Mouse (Mus musculus) olfactory bulb, adult 2 months (tissue): ENCODE measurements around the gene Olfr1215. TPM values are rescaled to one million over a fixed set of nuclear protein-coding genes. Genes with fewer than 3 reads are reported as not detected.
"Not testable (repeated sequence)": the region's sequence is repeated elsewhere in the genome, so short reads cannot be mapped to it uniquely, and the experiment has no call there.

Experiments
- H3K27ac ChIP-seq: fragments of 200-500 bp; 2 replicates; pipeline ENCODE4 v1.5.1; 2012; ENCODE audit warnings: low read depth, low read length; ENCODE audit not compliant: insufficient read depth
- H3K4me1 ChIP-seq: fragments of 200-500 bp; 2 replicates; pipeline ENCODE4 v1.6.1; 2012; ENCODE audit warnings: low read length; ENCODE audit not compliant: control insufficient read depth, insufficient read depth
- H3K4me3 ChIP-seq: fragments of 200-500 bp; 2 replicates; pipeline ENCODE4 v1.5.1; 2012; ENCODE audit warnings: mild to moderate bottlenecking, low read depth, low read length, moderate library complexity; ENCODE audit not compliant: insufficient read depth
- CTCF ChIP-seq: fragments of 200-500 bp; IDR thresholded peaks from 2 replicates; pipeline ENCODE4 v1.5.1; 2012; ENCODE audit warnings: low read depth, mild to moderate bottlenecking, low read length, moderate library complexity; ENCODE audit not compliant: insufficient read depth
- POLR2A ChIP-seq: fragments of 200-500 bp; IDR thresholded peaks from 2 replicates; pipeline ENCODE4 v1.6.1; 2012; ENCODE audit warnings: mild to moderate bottlenecking, low read depth, low read length, moderate library complexity; ENCODE audit not compliant: insufficient read depth
- WGBS: fragments of 180-500 bp; shearing (Covaris S2); methylation state at CpG from one replicate; pipeline ENCODE4 v1.1.7; 2018; 5-methylcytosine and 5-hydroxymethylcytosine counted together
- polyA plus RNA-seq: library from polyadenylated mRNA; stranded (reverse); fragments of >200 nt; gene quantifications from 2 replicates; pipeline ENCODE4 v1.2.4, GENCODE M21; 2012; ENCODE audit warnings: low replicate concordance; ENCODE audit not compliant: missing spikeins, insufficient read depth, insufficient read length

The Olfr1215 gene
- polyA plus RNA-seq: not detected in 2 replicates

- no peak within 1 kb of the TSS for H3K27ac ChIP-seq
- TF ChIP-seq CTCF (no peak), POLR2A (no peak)
- H3K4me1 ChIP-seq: no peaks in the 10 kb centered on the region
- no peak within 1 kb of the TSS for H3K4me3 ChIP-seq
- WGBS: 61% methylated on average over 2 of the region's 2 CpGs
These were observed at the start of gene Olfr1215 for GRCm38 (mm10) chr2:89006873-89007272. TSS of gene Olfr1215 (minus strand) at chr2:89006973.

DNA sequence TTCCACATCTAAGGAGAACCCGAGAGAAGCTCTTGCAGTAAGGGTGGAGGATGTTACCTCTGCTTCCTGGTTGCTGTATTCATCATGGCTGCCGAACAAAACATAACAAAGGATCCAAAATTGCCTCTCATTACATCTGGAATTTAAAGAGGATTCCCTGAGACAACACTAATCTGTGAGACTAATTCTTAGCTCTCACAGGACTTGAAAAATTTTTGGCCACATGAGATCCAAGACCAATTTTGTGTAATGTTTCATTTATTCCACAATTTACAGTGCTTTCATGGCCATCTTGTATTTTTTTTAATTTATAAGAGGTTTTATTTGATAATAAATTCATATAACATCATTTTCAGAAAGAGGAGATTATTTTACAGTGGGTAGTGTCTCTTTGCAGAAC lies 25.2 kb upstream of the Olfr1215 start, which contains the start of gene Olfr1217:
Olfr1217 (minus strand) TSS at position 101 of the 400 bp plus-strand sequence.
- no peak for TF ChIP-seq POLR2A
- TF ChIP-seq CTCF: no peak
- H3K4me1 ChIP-seq: no peaks in the 10 kb centered on the region
- 61% methylated on average over 2 of the region's 2 CpGs for WGBS
- H3K4me3 ChIP-seq: no peak within 1 kb of the TSS
- no peak within 1 kb of the TSS for H3K27ac ChIP-seq

DNA sequence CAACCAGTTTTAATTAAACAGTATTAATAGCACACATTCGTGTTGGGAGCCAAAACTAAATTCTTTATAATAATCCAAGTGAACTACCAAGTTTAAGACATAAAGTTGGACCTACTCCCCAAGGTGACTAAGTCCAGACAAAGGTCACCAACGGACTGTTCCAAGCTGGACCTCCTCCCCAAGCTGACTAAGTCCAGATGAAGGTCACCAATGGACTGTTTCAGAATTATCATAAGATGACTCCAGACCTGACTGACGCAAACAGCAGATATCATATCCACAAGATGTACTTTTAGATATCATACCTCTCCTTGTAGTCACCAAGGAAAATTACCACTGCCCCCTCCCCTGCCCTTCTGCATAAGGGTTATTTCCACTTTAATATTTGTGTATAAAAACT lies 14.7 kb upstream of the Olfr1215 start:
- H3K4me3 ChIP-seq, H3K27ac ChIP-seq, H3K4me1 ChIP-seq: not testable (repeated sequence)
- WGBS: 75% methylated on average over 3 of the region's 3 CpGs

DNA sequence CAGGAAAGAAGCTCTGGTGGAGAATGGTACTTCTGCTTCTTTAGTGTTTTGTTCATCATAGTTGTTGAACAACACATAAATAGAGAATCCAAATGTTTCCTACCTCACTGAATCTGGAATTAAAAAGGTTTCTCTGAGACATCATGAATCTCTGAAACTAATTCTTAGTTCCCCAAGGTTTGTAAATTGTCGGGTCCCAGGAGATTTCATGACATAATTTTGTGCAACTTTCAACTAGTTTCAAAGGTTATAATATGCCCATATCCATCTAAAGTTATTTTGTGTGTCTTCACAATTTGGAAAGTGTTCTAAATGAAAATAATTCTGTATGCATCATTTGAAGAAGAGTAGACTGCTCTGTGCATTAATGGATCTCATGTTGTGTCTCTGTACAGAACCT lies 11.5 kb upstream of the Olfr1215 start, which contains the start of gene Olfr1216:
Olfr1216 (minus strand) TSS at position 101 of the 400 bp plus-strand sequence.
- Histone ChIP-seq H3K27ac (no peak within 1 kb of the TSS), H3K4me3 (no peak within 1 kb of the TSS), H3K4me1 (no peaks in the 10 kb centered on the region)
- 84% methylated on average over 1 of the region's 1 CpGs for WGBS
- TF ChIP-seq CTCF: no peak
- TF ChIP-seq POLR2A: no peak

DNA sequence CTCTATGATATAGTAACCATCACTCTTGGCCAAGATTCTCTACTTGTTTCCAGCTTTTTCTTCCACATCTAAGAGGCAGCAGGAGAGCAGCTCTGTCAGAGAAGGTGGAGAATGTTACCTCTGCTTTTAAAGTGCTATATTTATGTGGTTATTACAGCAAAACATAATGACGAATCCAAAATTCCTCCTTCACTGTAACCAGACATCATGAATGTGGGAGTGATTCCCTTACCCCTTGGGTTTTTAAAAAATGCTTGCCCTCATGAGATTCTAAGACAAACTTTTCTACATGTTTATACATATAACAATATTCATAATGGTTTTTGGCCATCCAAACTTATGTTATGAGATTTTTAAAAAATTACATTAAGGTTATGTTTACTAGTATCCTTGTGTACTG lies 14.2 kb downstream of the Olfr1215 start, which contains the start of gene Olfr1214:
Olfr1214 (minus strand) TSS at position 101 of the 400 bp plus-strand sequence.
- H3K27ac ChIP-seq: no peak within 1 kb of the TSS
- no peaks in the 10 kb centered on the region for H3K4me1 ChIP-seq
- TF ChIP-seq POLR2A (no peak), CTCF (no peak)
- no peak within 1 kb of the TSS for H3K4me3 ChIP-seq
- WGBS: 86% methylated on average over 1 of the region's 1 CpGs

DNA sequence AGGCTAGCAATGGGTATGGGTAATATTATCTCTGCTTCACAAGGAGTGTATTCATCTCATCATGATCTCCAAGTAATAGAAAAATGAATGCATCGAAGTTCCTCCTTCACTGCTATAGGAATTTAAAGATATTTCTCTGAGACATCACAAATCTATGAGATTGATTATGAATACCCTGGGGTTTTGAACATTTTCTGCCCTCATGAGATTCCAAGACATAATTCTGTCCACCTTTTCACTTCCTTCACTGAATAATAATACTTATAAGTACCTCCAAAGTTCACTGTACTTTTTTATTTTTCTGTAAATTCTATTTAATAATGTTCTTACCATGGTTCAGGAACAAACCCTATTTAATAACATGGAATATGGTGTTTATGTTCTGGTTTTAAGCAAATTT lies 26.6 kb downstream of the Olfr1215 start, which contains the start of gene Gm13762:
Gm13762 (minus strand) TSS at position 101 of the 400 bp plus-strand sequence.
- WGBS: 78% methylated on average over 1 of the region's 1 CpGs
- TF ChIP-seq CTCF: no peak
- no peak for TF ChIP-seq POLR2A
- H3K4me3 ChIP-seq: no peak within 1 kb of the TSS
- no peak within 1 kb of the TSS for H3K27ac ChIP-seq
- H3K4me1 ChIP-seq: no peaks in the 10 kb centered on the region

DNA sequence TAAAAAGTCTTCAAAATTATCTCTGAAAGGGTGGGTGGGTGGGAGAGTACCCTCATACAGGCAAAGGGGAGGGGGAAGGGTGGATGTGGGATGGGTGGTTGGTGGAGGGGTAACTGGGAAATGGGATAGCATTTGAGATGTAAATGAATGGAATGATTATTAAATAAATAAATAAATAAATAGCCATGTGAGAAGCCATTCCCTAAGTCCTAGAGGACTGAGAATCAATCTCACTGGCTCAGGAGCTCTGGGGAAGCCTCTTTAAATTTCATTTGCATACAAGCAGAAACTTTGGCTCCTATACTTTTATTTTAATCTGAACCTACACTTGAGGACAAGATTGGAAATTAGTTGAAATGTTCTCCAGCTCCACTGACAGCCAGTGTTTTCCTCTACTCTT lies 53.1 kb downstream of the Olfr1215 start, which contains the start of gene Olfr1212:
Olfr1212 (plus strand) TSS at position 301 of the 400 bp plus-strand sequence.
- H3K27ac ChIP-seq: no peak within 1 kb of the TSS
- H3K4me3 ChIP-seq: no peak within 1 kb of the TSS
- no peak for TF ChIP-seq CTCF
- no peak for TF ChIP-seq POLR2A
- no peaks in the 10 kb centered on the region for H3K4me1 ChIP-seq

Other genes starting within 250 kb of the Olfr1215 start
- not detected in 2 replicates for gene Olfr1199, start 246.5 kb downstream of the Olfr1215 start, polyA plus RNA-seq
- not detected in 2 replicates for gene Olfr1200, start 236.5 kb downstream of the Olfr1215 start, polyA plus RNA-seq
- not detected in 2 replicates for gene Olfr1201, start 213.9 kb downstream of the Olfr1215 start, polyA plus RNA-seq
- not detected in 2 replicates for gene Olfr1202, start 192.5 kb downstream of the Olfr1215 start, polyA plus RNA-seq
- gene Olfr1205, start 177.2 kb downstream of the Olfr1215 start, polyA plus RNA-seq: not detected in 2 replicates
- gene Olfr1204, start 157.7 kb downstream of the Olfr1215 start, polyA plus RNA-seq: not detected in 2 replicates
- not detected in 2 replicates for gene Olfr1206, start 143.7 kb downstream of the Olfr1215 start, polyA plus RNA-seq
- gene Olfr1208, start 104.7 kb downstream of the Olfr1215 start, polyA plus RNA-seq: not detected in 2 replicates
- gene Olfr1209, start 91.8 kb downstream of the Olfr1215 start, polyA plus RNA-seq: not detected in 2 replicates
- gene Olfr1211, start 68.9 kb downstream of the Olfr1215 start, polyA plus RNA-seq: not detected in 2 replicates
- not detected in 2 replicates for gene Olfr1212, start 53.0 kb downstream of the Olfr1215 start, polyA plus RNA-seq
- gene Gm13762, start 26.7 kb downstream of the Olfr1215 start, polyA plus RNA-seq: not detected in 2 replicates
- not detected in 2 replicates for gene Olfr1214, start 14.3 kb downstream of the Olfr1215 start, polyA plus RNA-seq
- gene Olfr1216, start 11.4 kb upstream of the Olfr1215 start, polyA plus RNA-seq: not detected in 2 replicates
- gene Olfr1217, start 25.1 kb upstream of the Olfr1215 start, polyA plus RNA-seq: not detected in 2 replicates
- not detected in 2 replicates for gene Olfr1218, start 54.2 kb upstream of the Olfr1215 start, polyA plus RNA-seq
- not detected in 2 replicates for gene Olfr1219, start 76.5 kb upstream of the Olfr1215 start, polyA plus RNA-seq
- not detected in 2 replicates for gene Olfr1220, start 99.9 kb upstream of the Olfr1215 start, polyA plus RNA-seq
- gene Olfr1221, start 110.3 kb upstream of the Olfr1215 start, polyA plus RNA-seq: not detected in 2 replicates
- not detected in 2 replicates for gene Olfr1222, start 126.1 kb upstream of the Olfr1215 start, polyA plus RNA-seq
- gene Olfr1223, start 144.6 kb upstream of the Olfr1215 start, polyA plus RNA-seq: not detected in 2 replicates
- gene Olfr1224-ps1, start 157.1 kb upstream of the Olfr1215 start, polyA plus RNA-seq: not detected in 2 replicates
- gene Olfr1225, start 167.7 kb upstream of the Olfr1215 start, polyA plus RNA-seq: not detected in 2 replicates
- gene Olfr1226, start 193.1 kb upstream of the Olfr1215 start, polyA plus RNA-seq: not detected in 2 replicates
- not detected in 2 replicates for gene Olfr1228, start 247.1 kb upstream of the Olfr1215 start, polyA plus RNA-seq